Mouse (Mus musculus) MEL-GATA-1-ER (cell line): Measurements from ENCODE around the gene Cep57.
"Not testable (repeated sequence)": the region's sequence is repeated elsewhere in the genome, so short reads cannot be mapped to it uniquely, and the experiment has no call there.

Experiments
- DNase-seq: peaks from one replicate; pipeline ENCODE4 v3.0.0-alpha.2; 2012; ENCODE audit warnings: low read depth; ENCODE audit errors: extremely low read depth

Gene Cep57

DNA sequence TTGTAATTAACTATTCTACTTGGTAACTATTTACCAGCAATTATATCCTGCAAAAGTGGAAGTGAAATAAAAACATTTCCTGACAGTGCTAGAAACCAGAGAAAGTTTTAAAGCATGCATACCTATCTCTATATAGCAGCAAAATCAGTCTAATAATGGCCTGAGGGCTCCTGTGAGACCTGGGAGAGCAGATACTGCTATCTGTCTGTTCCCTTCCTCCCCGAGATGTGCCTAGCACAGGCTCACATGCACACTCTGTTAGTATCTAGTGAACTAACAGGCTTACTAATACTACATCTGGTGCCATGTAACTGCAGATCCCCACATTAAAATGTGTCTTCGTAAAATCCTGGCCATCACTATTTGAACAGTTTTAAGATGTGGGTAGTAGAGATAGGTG lies 32.2 kb downstream of the Cep57 start:
- DNase-seq = no peak

DNA sequence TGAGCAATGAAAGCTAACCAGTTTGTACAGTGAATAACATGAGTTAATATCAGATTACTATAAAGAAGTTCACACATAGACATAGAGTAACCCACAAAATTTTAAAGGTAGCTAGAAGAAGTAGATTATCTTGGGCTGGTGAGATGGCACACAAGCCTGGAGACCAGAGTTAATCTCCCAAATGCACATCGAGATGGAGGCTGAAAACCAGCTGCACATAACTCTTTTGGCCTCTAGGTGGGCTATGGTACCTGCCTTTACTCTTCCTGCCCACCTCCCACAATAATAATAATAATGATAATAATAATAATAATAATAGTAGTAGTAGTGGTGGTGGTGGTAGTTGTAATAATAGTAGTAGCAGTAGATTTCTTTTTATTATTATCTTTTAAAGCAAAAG lies 32.6 kb downstream of the Cep57 start:
- DNase-seq = no peak

DNA sequence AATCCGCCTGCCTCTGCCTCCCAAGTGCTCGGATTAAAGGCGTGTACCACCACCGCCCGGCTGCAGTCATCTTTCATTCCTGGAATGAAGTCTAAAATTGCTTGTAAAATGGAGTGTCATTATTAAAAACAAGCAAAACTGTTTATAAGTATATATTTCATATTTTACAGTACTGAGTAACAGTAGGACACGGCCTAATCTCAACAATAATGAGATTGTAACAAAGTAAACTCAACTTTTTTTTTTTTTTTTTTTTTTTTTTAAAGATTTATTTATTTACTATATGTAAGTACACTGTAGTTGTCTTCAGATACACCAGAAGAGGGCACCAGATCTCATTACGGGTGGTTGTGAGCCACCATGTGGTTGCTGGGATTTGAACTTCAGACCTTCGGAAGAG lies 36.0 kb downstream of the Cep57 start:
- not testable (repeated sequence) for DNase-seq

DNA sequence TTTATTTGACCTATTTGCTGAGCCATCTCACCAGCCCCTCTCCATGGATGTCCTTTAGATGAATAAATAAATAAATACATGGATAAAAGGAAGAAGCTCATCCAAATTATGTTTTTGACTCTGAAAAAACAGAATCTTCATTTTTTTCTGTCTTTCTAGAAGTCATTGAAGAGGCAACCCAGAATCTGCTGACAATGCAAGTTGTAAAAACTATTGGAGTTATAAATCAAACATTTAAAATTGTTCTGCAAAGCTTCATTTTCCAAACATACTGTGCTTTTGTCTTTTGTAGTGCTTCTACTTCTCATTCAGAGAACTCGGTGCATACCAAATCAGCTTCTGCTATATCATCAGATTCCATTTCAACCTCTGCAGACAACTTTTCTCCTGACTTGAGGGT lies 44.9 kb downstream of the Cep57 start:
- DNase-seq = no peak

DNA sequence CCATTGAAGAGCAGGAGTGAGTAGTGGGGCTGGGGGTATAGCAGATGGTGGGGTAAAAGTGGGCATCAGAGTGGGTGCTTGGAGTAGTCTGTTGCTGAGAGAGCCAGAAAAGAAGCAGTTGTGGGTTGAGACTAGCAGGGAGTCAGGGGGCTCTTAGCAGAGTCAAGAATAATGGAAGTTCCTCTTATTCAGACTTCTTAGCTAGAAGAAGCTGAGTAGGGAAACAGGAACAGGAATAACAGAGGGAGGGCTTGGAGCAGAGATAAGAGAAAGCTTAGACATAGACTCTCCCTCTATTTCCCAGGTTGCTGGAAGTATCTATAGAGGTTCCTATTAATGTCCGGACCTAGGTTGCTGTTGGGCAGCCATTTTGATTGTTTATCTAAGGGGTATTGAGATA lies 52.2 kb downstream of the Cep57 start:
- peak; percentile 78 for DNase-seq

DNA sequence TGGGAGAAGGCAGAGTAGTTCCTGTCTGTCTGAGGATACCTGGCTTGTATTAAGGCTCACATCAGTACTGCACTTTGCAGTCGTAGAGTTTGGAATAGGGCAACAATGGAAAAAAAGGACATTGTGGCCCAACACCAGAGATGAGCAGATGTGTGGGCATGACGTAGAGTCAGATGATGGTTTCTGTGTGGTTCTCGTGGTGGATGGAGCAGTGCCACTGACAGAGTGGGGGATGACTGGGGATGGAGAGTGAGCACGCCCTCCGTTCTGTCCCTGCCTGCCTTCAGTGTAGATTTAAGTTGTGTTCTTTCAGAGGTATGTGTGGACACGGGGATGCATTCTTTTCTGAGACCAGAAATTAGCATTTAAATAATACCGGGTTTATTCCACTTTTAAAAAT lies 60.3 kb downstream of the Cep57 start:
- DNase-seq = no peak

DNA sequence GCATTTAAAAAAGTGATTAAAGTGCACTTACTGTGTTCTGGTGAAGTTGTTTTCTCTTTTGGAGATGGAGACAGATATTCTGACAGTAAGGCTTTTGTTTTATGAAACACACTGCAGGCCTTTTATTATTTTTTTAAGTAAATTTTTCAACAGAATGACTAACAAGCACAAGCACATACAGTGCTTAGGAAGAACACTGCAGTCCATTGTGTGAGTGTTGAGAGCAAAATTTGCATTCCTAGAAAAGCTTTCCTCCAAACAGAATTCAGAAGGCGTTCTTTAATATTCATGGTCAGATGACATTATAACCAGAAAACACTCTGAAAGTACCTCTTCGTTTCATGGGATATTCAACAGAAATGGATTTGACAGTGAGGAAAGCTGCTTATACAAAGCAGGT lies 61.3 kb downstream of the Cep57 start:
- DNase-seq = no peak

DNA sequence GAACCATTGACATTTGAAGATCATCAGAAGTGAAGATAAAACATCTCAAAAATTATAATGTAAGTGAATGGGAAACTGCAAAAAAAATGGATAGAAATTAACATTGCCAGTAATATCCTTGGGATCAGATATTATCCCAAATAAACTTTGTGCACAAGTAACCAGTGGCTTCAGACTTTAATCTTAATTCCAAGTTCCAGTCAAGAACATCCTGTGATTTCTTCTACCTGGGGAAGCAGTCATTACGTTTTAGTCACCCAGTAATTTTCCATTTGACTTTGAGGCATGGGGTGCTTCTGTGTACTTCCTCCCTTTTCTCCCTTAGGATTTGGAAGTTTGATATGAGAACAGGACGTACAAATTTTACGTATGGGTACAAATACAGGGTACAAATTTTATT lies 66.5 kb downstream of the Cep57 start:
- no peak for DNase-seq
